Mouse (Mus musculus) adrenal gland (tissue): Measurements from ENCODE around the gene Pla2g16.

Experiments used
- intact Hi-C: fragments of 180-260 bp; cut with DNase I; formaldehyde crosslinking; loops from one replicate; pipeline ENCODE4 v1.15.1; 2025
- long read RNA-seq, 2 experiments: library from polyadenylated mRNA; unstranded; transcript quantifications; one replicate each; pipeline ENCODE4 v2.0.0; 2020; ENCODE audit warnings: borderline replicate concordance in 1 of 2; ENCODE audit not compliant: insufficient replicate concordance in 1 of 2

Gene Pla2g16
- long read RNA-seq, experiment 1, transcript Pla2g16-201 (5 exons, 3,523 nt): major isoform, 22 of 27 reads
- long read RNA-seq, experiment 1, partial matches to known transcripts: 1 of 27 reads
- long read RNA-seq, experiment 1, other reads (novel, unspliced or antisense): 1 of 27 reads
- long read RNA-seq, experiment 2, transcript Pla2g16-201 (5 exons, 3,523 nt): major isoform, 16 of 21 reads
- long read RNA-seq, experiment 2, partial matches to known transcripts: 1 of 21 reads
- long read RNA-seq, experiment 2, other reads (novel, unspliced or antisense): 1 of 21 reads

GRCm38 (mm10) chr19:7557328-7557822 is at the start of gene Pla2g16:
Gene Pla2g16, plus strand, starts transcription at chr19:7557459.
- intact Hi-C loops: loop anchor here (5.0 kb wide), 1 partner anchor 35 kb away; no protein-coding TSS in a partner anchor

DNA sequence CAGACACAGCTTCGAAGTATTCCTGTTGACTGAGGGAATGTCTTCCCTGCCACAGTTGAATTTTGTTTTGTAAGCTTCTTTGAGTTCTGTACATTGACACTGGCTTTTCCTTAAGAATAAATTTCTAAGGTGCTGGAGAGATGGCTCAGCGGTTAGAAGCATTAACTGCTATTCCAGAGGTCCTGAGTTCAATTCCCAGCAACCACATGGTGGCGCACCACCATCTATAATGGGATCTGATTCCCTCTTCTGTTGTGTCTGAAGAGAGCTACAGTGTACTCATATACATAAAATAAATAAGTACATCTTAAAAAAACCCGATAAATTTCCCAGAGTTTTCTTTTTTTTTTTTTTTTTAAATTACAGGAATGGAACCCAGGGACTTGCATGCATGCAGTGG is 49.2 kb upstream of the Pla2g16 start:
- intact Hi-C loops: no loop called here

- intact Hi-C loops: loop anchor here (10.0 kb wide), 1 partner anchor 62 kb away; no protein-coding TSS in a partner anchor
Observed at GRCm38 (mm10) chr19:7516437-7516836, 40.8 kb upstream of the Pla2g16 start.

GRCm38 (mm10) chr19:7521619-7522018 is 35.6 kb upstream of the Pla2g16 start:
- intact Hi-C loops: no loop called here

DNA sequence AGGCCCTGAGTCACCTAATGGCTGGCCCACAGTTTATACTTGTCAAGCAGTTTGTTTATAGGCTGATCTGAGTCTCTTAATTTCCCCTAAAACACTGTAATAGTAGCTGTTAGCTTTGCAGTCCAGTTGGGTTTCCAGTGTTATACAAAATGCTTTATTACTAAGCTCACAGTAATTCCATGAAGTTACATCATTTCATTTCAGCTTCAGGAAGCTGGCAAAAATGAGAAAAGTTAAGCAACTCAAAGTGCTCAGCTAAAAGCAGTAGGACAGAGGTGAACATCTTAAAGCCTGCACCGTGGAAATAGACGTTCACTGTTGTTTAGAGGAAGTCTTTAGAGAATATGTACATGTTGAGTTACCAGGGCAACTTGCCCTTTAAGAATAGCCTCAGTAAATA is 34.4 kb upstream of the Pla2g16 start:
- intact Hi-C loops: no loop called here

DNA sequence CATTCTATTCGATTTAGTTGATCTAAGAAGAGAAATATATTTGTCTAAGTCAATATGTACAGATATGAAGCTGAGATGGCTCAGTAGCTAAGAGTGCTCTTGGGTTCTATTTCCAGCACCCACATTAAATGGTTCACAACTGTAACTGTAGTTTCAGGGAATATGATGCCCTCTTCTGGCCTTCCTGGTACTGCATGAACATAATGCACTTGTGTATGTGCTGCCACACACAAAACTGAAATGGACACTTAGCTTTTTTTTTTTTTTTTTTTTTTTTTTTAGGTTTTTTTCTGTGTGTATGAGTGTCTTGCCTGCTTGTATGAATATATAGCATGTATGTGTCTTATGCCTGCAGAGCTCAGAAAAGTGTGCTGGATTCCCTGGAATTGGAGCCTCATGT is 34.0 kb upstream of the Pla2g16 start:
- intact Hi-C loops: no loop called here

- intact Hi-C loops: no loop called here
Observed at GRCm38 (mm10) chr19:7523781-7524180, 33.5 kb upstream of the Pla2g16 start.

GRCm38 (mm10) chr19:7524879-7525278 is 32.4 kb upstream of the Pla2g16 start:
- intact Hi-C loops: loop anchor here (5.0 kb wide), 1 partner anchor 92 kb away; no protein-coding TSS in a partner anchor

- intact Hi-C loops: loop anchor here (1.0 to 5.0 kb wide), 2 partner anchors 67 to 88 kb away; no protein-coding TSS in a partner anchor
Observed at GRCm38 (mm10) chr19:7528639-7529428, 28.4 kb upstream of the Pla2g16 start.

DNA sequence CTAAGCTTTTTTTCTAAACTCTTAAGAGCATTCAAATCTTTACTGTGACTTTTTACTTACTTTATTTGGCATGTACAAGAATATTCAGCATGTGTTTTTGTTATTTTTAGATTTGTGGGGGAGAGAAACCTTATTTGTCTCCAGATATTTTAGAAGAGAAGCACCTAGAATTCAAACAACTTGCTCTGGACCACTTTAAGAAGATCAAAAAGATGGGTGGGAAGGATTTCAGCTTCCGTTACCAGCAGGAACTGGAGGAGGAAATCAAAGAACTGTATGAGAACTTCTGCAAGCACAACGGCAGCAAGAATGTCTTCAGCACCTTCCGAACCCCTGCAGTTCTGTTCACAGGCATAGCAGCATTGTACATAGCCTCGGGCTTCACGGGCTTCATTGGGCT is 25.4 kb upstream of the Pla2g16 start:
- intact Hi-C loops: no loop called here

- intact Hi-C loops: no loop called here
Observed at GRCm38 (mm10) chr19:7533891-7534290, 23.4 kb upstream of the Pla2g16 start.

DNA sequence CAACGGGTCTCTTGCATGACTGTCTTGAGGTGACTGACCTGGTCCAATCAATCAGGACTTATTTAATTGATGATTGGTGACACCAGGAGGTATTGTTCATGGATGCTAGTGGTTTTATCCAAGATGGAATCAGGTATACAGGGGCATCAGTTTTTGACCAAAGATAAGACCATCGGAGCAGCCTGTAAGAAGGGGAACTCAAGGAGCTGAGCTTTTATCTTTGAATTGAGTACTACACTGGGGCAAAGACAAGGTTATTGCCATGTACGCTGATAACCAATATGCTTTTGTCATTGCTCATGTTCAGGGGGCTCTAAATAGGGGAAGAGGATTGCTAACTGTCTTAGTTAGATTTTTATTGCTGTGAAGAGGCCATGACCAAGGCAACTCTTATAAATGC is 8.3 kb upstream of the Pla2g16 start:
- intact Hi-C loops: no loop called here

- intact Hi-C loops: no loop called here
Observed at GRCm38 (mm10) chr19:7551550-7552300, 5.5 kb upstream of the Pla2g16 start.

GRCm38 (mm10) chr19:7552301-7552673 is 5.0 kb upstream of the Pla2g16 start:
- intact Hi-C loops: no loop called here

DNA sequence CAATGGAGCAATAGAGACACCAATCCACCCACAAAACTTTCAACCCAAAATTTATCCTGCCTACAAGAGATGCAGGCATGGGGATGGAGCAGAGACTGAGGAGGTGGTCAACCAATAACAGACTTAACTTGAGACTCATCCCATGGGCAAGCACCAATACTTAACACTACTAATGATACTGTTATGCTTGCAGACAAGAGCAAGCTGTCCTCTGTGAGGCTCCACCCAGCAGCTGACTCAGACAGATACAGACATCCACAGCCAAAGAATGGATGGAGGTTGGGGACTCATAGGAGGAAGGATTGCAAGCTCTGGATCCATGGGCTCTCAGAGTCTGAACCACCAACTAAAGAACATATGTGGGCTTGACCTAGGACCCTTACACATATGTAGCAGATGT is 3.8 kb upstream of the Pla2g16 start:
- intact Hi-C loops: no loop called here

- intact Hi-C loops: loop anchor here (5.0 kb wide), 1 partner anchor 37 kb away; no protein-coding TSS in a partner anchor
Observed at GRCm38 (mm10) chr19:7554881-7555280, 2.4 kb upstream of the Pla2g16 start.

DNA sequence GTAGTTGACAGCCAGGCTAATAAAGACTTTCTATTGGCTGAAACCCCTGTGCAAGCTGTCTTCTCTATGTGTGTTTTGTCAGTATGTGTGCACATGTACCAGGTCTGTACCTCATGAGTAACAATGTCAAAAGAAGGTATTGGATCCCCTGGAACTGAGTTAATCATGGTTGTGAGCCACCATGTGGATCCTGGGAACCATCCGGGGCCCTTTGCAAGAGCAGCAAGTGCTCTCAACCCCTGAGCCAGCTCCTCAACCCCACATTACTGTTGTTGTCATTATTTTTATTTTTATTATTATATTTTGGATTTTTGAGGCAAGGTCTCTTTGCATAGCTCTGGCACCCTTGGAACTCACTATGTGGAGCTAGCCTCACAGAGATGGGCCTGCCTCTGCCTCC is 618 bp upstream of the Pla2g16 start:
- intact Hi-C loops: loop anchor here (5.0 kb wide), 1 partner anchor 36 kb away; no protein-coding TSS in a partner anchor

DNA sequence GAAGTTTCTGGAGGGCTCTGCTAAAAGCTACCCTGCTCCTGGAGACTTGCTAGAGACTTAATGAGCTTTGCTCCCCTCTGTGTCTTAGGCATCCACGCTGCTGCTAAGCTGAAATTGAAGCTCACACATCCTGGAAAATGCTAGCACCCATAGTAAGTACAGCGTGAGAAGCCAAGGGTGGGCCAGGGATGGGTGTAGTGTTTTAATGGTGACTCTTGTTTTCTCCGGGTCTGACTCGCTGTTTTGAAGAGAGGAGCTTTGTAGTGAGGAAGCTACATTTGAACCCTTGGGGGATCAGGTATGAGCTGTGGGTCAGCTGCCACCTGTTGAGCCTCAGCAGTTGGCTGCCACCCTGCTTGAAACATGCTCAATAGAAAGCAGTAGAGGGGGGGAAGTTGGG is 585 bp downstream of the Pla2g16 start:
- intact Hi-C loops: loop anchor here (5.0 kb wide), 1 partner anchor 34 kb away; no protein-coding TSS in a partner anchor

GRCm38 (mm10) chr19:7558675-7559074 is 1.4 kb downstream of the Pla2g16 start:
- intact Hi-C loops: loop anchor here (5.0 kb wide), 1 partner anchor 34 kb away; no protein-coding TSS in a partner anchor

DNA sequence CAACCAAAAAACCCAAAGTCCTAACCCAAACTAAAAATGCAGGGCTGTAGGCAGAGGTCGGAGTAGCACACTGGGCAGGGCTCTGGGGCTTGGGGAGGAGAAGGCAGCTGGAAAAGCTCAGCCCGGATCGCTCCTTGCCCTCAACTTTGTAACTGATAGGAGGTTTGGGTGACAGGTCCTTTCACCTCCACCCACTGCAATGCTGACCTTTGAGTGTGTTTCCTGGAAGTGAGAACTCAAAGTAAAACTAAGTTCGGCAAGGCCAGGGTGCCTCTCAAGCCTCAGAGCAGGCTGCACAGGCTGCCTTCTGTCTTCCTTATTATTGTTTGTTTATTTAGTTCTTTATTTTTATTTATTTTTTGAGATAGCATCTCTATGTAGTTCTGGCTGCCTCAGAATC is 2.7 kb downstream of the Pla2g16 start:
- intact Hi-C loops: loop anchor here (5.0 kb wide), 1 partner anchor 32 kb away; no protein-coding TSS in a partner anchor

- intact Hi-C loops: no loop called here
Observed at GRCm38 (mm10) chr19:7561456-7561855, 4.2 kb downstream of the Pla2g16 start.
